Mouse (Mus musculus) bone marrow macrophage, adult 2 months (primary cell): ENCODE measurements around the gene Qk.

Experiments used
- CTCF ChIP-seq: IDR thresholded peaks from 2 replicates; pipeline ENCODE4 v1.5.1; 2012; ENCODE audit warnings: low read depth, mild to moderate bottlenecking, low read length, moderate library complexity
- POLR2A ChIP-seq: IDR thresholded peaks from 2 replicates; pipeline ENCODE4 v1.6.1; 2012; ENCODE audit warnings: mild to moderate bottlenecking, low read depth, low read length, borderline replicate concordance

GRCm38 (mm10) chr17:10360738-10361137 lies 41.1 kb upstream of the Qk start:
- TF ChIP-seq CTCF (no peak), POLR2A (no peak)
